Mouse (Mus musculus): ENCODE measurements at regions not wholly inside any gene's neighbourhood (a gene's known extent, or its start where the extent isn't known, plus 50 kb on each side); places are given as distances from the start of the nearest gene placed in this dataset.

- Histone ChIP-seq H3K36me3 (ENCODE audit: control insufficient read depth, insufficient read depth, low read length) (no peaks in the 10 kb centered on the region), H3K4me1 (replicated peaks; ENCODE audit: control insufficient read depth, insufficient read depth, low read length) (peaks cover 5% of the 10 kb centered on the region; the same call in 1 of the 2 replicates), H3K27me3 (ENCODE audit: control insufficient read depth, insufficient read depth, low read depth, low read length) (no peaks in the 10 kb centered on the region), H3K4me3 (ENCODE audit: low read length) (no peak overlapping the region), H3K9me3 (ENCODE audit: control insufficient read depth, low read length) (no peaks in the 10 kb centered on the region), H3K9ac (ENCODE audit: low read length) (no peak overlapping the region), H3K4me2 (ENCODE audit: low read depth, low read length) (no peak overlapping the region), H3K27ac (ENCODE audit: low read length) (no peak overlapping the region)
- no peak for ATAC-seq (ENCODE audit: low read depth)
- 37% methylated on average over 4 of the region's 4 CpGs for WGBS
Observed at GRCm38 (mm10) chr12:94733179-94733578, 958.8 kb upstream of the Flrt2 start.

- no peaks in the 10 kb centered on the region for H3K36me3 ChIP-seq (ENCODE audit: control insufficient read depth, insufficient read depth, low read length)
- no peaks in the 10 kb centered on the region for H3K27me3 ChIP-seq (ENCODE audit: control insufficient read depth, insufficient read depth, low read depth, low read length)
- H3K4me3 ChIP-seq (ENCODE audit: low read length) = no peak overlapping the region
- 68% methylated on average over 4 of the region's 4 CpGs for WGBS
- H3K4me2 ChIP-seq (ENCODE audit: low read depth, low read length) = no peak overlapping the region
- ATAC-seq (ENCODE audit: low read depth) = no peak
- peaks cover 5% of the 10 kb centered on the region; the same call in 1 of the 2 replicates for H3K4me1 ChIP-seq (replicated peaks; ENCODE audit: control insufficient read depth, insufficient read depth, low read length)
- no peak overlapping the region for H3K27ac ChIP-seq (ENCODE audit: low read length)
- no peaks in the 10 kb centered on the region for H3K9me3 ChIP-seq (ENCODE audit: control insufficient read depth, low read length)
- no peak overlapping the region for H3K9ac ChIP-seq (ENCODE audit: low read length)
Observed at GRCm38 (mm10) chr12:94737263-94737662, 954.8 kb upstream of the Flrt2 start.

- Histone ChIP-seq H3K4me2 (ENCODE audit: low read depth, low read length) (no peak overlapping the region), H3K9ac (ENCODE audit: low read length) (no peak overlapping the region), H3K27ac (ENCODE audit: low read length) (no peak overlapping the region), H3K27me3 (ENCODE audit: control insufficient read depth, insufficient read depth, low read depth, low read length) (no peaks in the 10 kb centered on the region), H3K4me3 (ENCODE audit: low read length) (no peak overlapping the region), H3K36me3 (ENCODE audit: control insufficient read depth, insufficient read depth, low read length) (no peaks in the 10 kb centered on the region), H3K9me3 (ENCODE audit: control insufficient read depth, low read length) (no peaks in the 10 kb centered on the region), H3K4me1 (replicated peaks; ENCODE audit: control insufficient read depth, insufficient read depth, low read length) (no peaks in the 10 kb centered on the region)
- no peak for ATAC-seq (ENCODE audit: low read depth)
- WGBS = 70% methylated on average over 6 of the region's 6 CpGs
Observed at GRCm38 (mm10) chr12:94749747-94750515, 942.1 kb upstream of the Flrt2 start.

- WGBS = 89% methylated on average over 2 of the region's 2 CpGs
- no peak overlapping the region for H3K4me3 ChIP-seq (ENCODE audit: low read length)
- no peaks in the 10 kb centered on the region for H3K9me3 ChIP-seq (ENCODE audit: control insufficient read depth, low read length)
- no peak overlapping the region for H3K27ac ChIP-seq (ENCODE audit: low read length)
- no peaks in the 10 kb centered on the region for H3K36me3 ChIP-seq (ENCODE audit: control insufficient read depth, insufficient read depth, low read length)
- no peak overlapping the region for H3K4me2 ChIP-seq (ENCODE audit: low read depth, low read length)
- ATAC-seq (ENCODE audit: low read depth) = no peak
- no peaks in the 10 kb centered on the region for H3K27me3 ChIP-seq (ENCODE audit: control insufficient read depth, insufficient read depth, low read depth, low read length)
- no peaks in the 10 kb centered on the region for H3K4me1 ChIP-seq (replicated peaks; ENCODE audit: control insufficient read depth, insufficient read depth, low read length)
- H3K9ac ChIP-seq (ENCODE audit: low read length) = no peak overlapping the region
Observed at GRCm38 (mm10) chr12:94755754-94756153, 936.3 kb upstream of the Flrt2 start.

- H3K4me1 ChIP-seq (replicated peaks; ENCODE audit: control insufficient read depth, insufficient read depth, low read length) = no peaks in the 10 kb centered on the region
- H3K9ac ChIP-seq (ENCODE audit: low read length) = no peak overlapping the region
- no peak for ATAC-seq (ENCODE audit: low read depth)
- WGBS = 64% methylated on average over 5 of the region's 5 CpGs
- no peak overlapping the region for H3K27ac ChIP-seq (ENCODE audit: low read length)
- no peak overlapping the region for H3K4me3 ChIP-seq (ENCODE audit: low read length)
- no peaks in the 10 kb centered on the region for H3K27me3 ChIP-seq (ENCODE audit: control insufficient read depth, insufficient read depth, low read depth, low read length)
- no peaks in the 10 kb centered on the region for H3K9me3 ChIP-seq (ENCODE audit: control insufficient read depth, low read length)
- no peak overlapping the region for H3K4me2 ChIP-seq (ENCODE audit: low read depth, low read length)
- no peaks in the 10 kb centered on the region for H3K36me3 ChIP-seq (ENCODE audit: control insufficient read depth, insufficient read depth, low read length)
Observed at GRCm38 (mm10) chr12:94795913-94796615, 896.0 kb upstream of the Flrt2 start.

GRCm38 (mm10) chr12:94804692-94805091 lies 887.3 kb upstream of the Flrt2 start:
- Histone ChIP-seq H3K4me2 (ENCODE audit: low read depth, low read length) (no peak overlapping the region), H3K36me3 (ENCODE audit: control insufficient read depth, insufficient read depth, low read length) (no peaks in the 10 kb centered on the region), H3K27ac (ENCODE audit: low read length) (no peak overlapping the region), H3K9ac (ENCODE audit: low read length) (no peak overlapping the region), H3K4me3 (ENCODE audit: low read length) (no peak overlapping the region), H3K4me1 (replicated peaks; ENCODE audit: control insufficient read depth, insufficient read depth, low read length) (no peaks in the 10 kb centered on the region), H3K9me3 (ENCODE audit: control insufficient read depth, low read length) (no peaks in the 10 kb centered on the region), H3K27me3 (ENCODE audit: control insufficient read depth, insufficient read depth, low read depth, low read length) (no peaks in the 10 kb centered on the region)
- no peak for ATAC-seq (ENCODE audit: low read depth)
- WGBS = 88% methylated on average over 1 of the region's 1 CpGs

- Histone ChIP-seq H3K36me3 (ENCODE audit: control insufficient read depth, insufficient read depth, low read length) (no peaks in the 10 kb centered on the region), H3K9me3 (ENCODE audit: control insufficient read depth, low read length) (no peaks in the 10 kb centered on the region), H3K4me1 (replicated peaks; ENCODE audit: control insufficient read depth, insufficient read depth, low read length) (no peaks in the 10 kb centered on the region), H3K4me3 (ENCODE audit: low read length) (no peak overlapping the region), H3K27me3 (ENCODE audit: control insufficient read depth, insufficient read depth, low read depth, low read length) (no peaks in the 10 kb centered on the region), H3K4me2 (ENCODE audit: low read depth, low read length) (no peak overlapping the region), H3K9ac (ENCODE audit: low read length) (no peak overlapping the region), H3K27ac (ENCODE audit: low read length) (no peak overlapping the region)
- ATAC-seq (ENCODE audit: low read depth) = no peak
- 82% methylated on average over 2 of the region's 2 CpGs for WGBS
Observed at GRCm38 (mm10) chr12:94831400-94831799, 860.6 kb upstream of the Flrt2 start.

GRCm38 (mm10) chr12:94862720-94863119 lies 829.3 kb upstream of the Flrt2 start:
- no peaks in the 10 kb centered on the region for H3K9me3 ChIP-seq (ENCODE audit: control insufficient read depth, low read length)
- H3K4me2 ChIP-seq (ENCODE audit: low read depth, low read length) = no peak overlapping the region
- H3K4me3 ChIP-seq (ENCODE audit: low read length) = no peak overlapping the region
- H3K9ac ChIP-seq (ENCODE audit: low read length) = no peak overlapping the region
- ATAC-seq (ENCODE audit: low read depth) = no peak
- H3K27ac ChIP-seq (ENCODE audit: low read length) = no peak overlapping the region
- no peaks in the 10 kb centered on the region for H3K36me3 ChIP-seq (ENCODE audit: control insufficient read depth, insufficient read depth, low read length)
- no peaks in the 10 kb centered on the region for H3K4me1 ChIP-seq (replicated peaks; ENCODE audit: control insufficient read depth, insufficient read depth, low read length)
- H3K27me3 ChIP-seq (ENCODE audit: control insufficient read depth, insufficient read depth, low read depth, low read length) = no peaks in the 10 kb centered on the region

GRCm38 (mm10) chr12:94910816-94911215 lies 781.2 kb upstream of the Flrt2 start:
- no peak overlapping the region for H3K4me3 ChIP-seq (ENCODE audit: low read length)
- no peaks in the 10 kb centered on the region for H3K4me1 ChIP-seq (replicated peaks; ENCODE audit: control insufficient read depth, insufficient read depth, low read length)
- H3K9ac ChIP-seq (ENCODE audit: low read length) = no peak overlapping the region
- H3K27ac ChIP-seq (ENCODE audit: low read length) = no peak overlapping the region
- no peak overlapping the region for H3K4me2 ChIP-seq (ENCODE audit: low read depth, low read length)
- ATAC-seq (ENCODE audit: low read depth) = no peak
- WGBS = 84% methylated on average over 2 of the region's 2 CpGs
- H3K9me3 ChIP-seq (ENCODE audit: control insufficient read depth, low read length) = no peaks in the 10 kb centered on the region
- no peaks in the 10 kb centered on the region for H3K36me3 ChIP-seq (ENCODE audit: control insufficient read depth, insufficient read depth, low read length)
- no peaks in the 10 kb centered on the region for H3K27me3 ChIP-seq (ENCODE audit: control insufficient read depth, insufficient read depth, low read depth, low read length)

All from lung, embryonic 16.5 days (tissue).